Comparison of ENCODE assay signal across 15 mouse cellular contexts in the genomic region with DNA sequence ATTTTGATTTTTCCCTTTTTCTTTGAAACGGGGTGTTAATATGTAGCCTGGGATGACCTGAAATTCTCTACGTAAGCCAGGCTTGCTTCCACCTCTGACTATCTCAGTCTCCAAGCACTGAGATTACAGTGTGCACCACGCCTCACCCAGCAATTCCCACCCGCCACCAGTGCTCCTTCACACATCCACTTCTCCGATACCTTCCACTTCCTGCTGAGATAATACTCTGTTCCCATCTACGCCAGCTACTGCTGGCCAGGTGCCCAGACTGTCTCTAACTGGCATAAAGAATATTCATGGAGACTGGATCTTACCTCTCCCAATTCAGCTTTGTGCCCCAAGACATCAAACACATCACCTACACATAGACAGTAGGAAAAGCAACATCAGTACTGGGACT. TPM values are rescaled to one million over a fixed set of nuclear protein-coding genes. Genes with fewer than 3 reads are reported as not detected.
DNase-seq lines count a peak whose midpoint lies in the region; TF ChIP-seq lines count a peak whose summit lies in the region.
"Had no signal": no experiment of that assay in that cellular context is flagged by ENCODE, and none has a peak within 500 bp of the region (broad histone marks: within the 10 kb centered on the region; RNA-seq: fewer than 3 reads in every experiment).

No protein-coding gene starts in this region.

- H3K9ac ChIP-seq in heart, adult 2 months (ENCODE audit: low read depth, low read length) = no peak overlapping the region
- H3K9ac ChIP-seq: limb, embryonic 12.5 days; lung, embryonic 15.5 days had no signal

- no peaks in the 10 kb centered on the region for H3K4me1 ChIP-seq in heart, adult 2 months (ENCODE audit: control insufficient read depth, insufficient read depth, low read length)
- no peaks in the 10 kb centered on the region; the same call in 1 of the 2 replicates for H3K4me1 ChIP-seq in kidney, adult 2 months (ENCODE audit: control insufficient read depth, insufficient read depth, low read length)
- H3K4me1 ChIP-seq: limb, embryonic 12.5 days; lung, embryonic 15.5 days; midbrain, embryonic 10.5 days had no signal

- DNase-seq in heart, postnatal 4 days = peak; percentile 32
- DNase-seq in heart, adult 2 months = no peak
- peak; percentile 69 to 74 for DNase-seq in cerebellum, postnatal 10 days
- peak; percentile 62 to 69 for DNase-seq in left cerebral cortex, adult 2 months (ENCODE audit: extremely low spot score in 1 of 2, low spot score in 2 of 2)
- DNase-seq in right cerebral cortex, postnatal 4 days = peak; percentile 46
- no peak for DNase-seq in kidney, adult 2 months
- DNase-seq in adipocyte (ENCODE audit: low spot score) = no peak
- no peak for DNase-seq in kidney, postnatal 14 days
- DNase-seq: adrenal gland, postnatal 14 days; heart, postnatal 14 days; kidney, adult 18-20 months had no signal

- H3K27ac ChIP-seq in heart, adult 2 months = no peak overlapping the region
- 0 out of 2 replicates have a peak overlapping the region, but pooled peaks have one; percentile 5 for H3K27ac ChIP-seq in left cerebral cortex, adult 2 months
- no peak overlapping the region for H3K27ac ChIP-seq in kidney, adult 2 months (ENCODE audit: insufficient read depth, low read depth, low read length)
- H3K27ac ChIP-seq: limb, embryonic 12.5 days; lung, embryonic 15.5 days; midbrain, embryonic 10.5 days had no signal

- H3K27me3 ChIP-seq in heart, adult 2 months (ENCODE audit: control insufficient read depth, insufficient read depth, low read length) = no peaks in the 10 kb centered on the region
- no peaks in the 10 kb centered on the region for H3K27me3 ChIP-seq in kidney, adult 2 months (replicated peaks; ENCODE audit: control insufficient read depth, insufficient read depth, low read length)
- H3K27me3 ChIP-seq: CH12.LX; limb, embryonic 12.5 days; lung, embryonic 15.5 days had no signal

- H3K4me3 ChIP-seq in heart, adult 2 months = no peak overlapping the region
- H3K4me3 ChIP-seq in left cerebral cortex, adult 2 months = no peak overlapping the region
- H3K4me3 ChIP-seq in kidney, adult 2 months (ENCODE audit: insufficient read depth, low read depth, low read length) = no peak overlapping the region
- H3K4me3 ChIP-seq: limb, embryonic 12.5 days; lung, embryonic 15.5 days; midbrain, embryonic 10.5 days had no signal

- TF ChIP-seq CTCF in heart, adult 2 months (IDR thresholded peaks at IDR 0.05) = no peak
- no peak for TF ChIP-seq CTCF in left cerebral cortex, adult 2 months (IDR thresholded peaks at IDR 0.05)
- TF ChIP-seq CTCF in kidney, adult 2 months (conservative IDR thresholded peaks at IDR 0.05; ENCODE audit: insufficient read depth, insufficient read length, low read depth, low read length) = no peak

- intact Hi-C loops in heart, adult 2 months (cut with DNase I) = no loop called here
- intact Hi-C loops in left cerebral cortex, adult 2 months (cut with DNase I) = no loop called here

- no peak for TF ChIP-seq EP300 in heart, adult 2 months (IDR thresholded peaks at IDR 0.05; ENCODE audit: insufficient read depth, low read depth, low read length)

- no peaks in the 10 kb centered on the region for H3K79me2 ChIP-seq in heart, adult 2 months (replicated peaks; ENCODE audit: control insufficient read depth, insufficient read depth, low read length)

- WGBS in heart, adult 2 months = 55% methylated on average over 6 of the region's 6 CpGs
- WGBS in kidney, adult 2 months = 88% methylated on average over 6 of the region's 6 CpGs

- no peak for TF ChIP-seq POLR2A in heart, adult 2 months (IDR thresholded peaks at IDR 0.05; ENCODE audit: insufficient read depth, low read depth, low read length)
- no peak for TF ChIP-seq POLR2A in kidney, adult 2 months (IDR thresholded peaks at IDR 0.05; ENCODE audit: low read depth, low read length)

- H3K36me3 ChIP-seq in heart, adult 2 months (ENCODE audit: control insufficient read depth, insufficient read depth, low read length) = no peaks in the 10 kb centered on the region
- no peaks in the 10 kb centered on the region for H3K36me3 ChIP-seq in kidney, adult 2 months (ENCODE audit: control insufficient read depth, insufficient read depth, low read length)

RNA-seq across cellular contexts. Expression of a gene that starts 14.7 kb away (rescaled TPM):
- total RNA-seq in heart, postnatal 4 days (2021) = 10 to 100 TPM; 51.4 to 59.6 TPM
- 10 to 100 TPM; 15.7 to 18.0 TPM for total RNA-seq in heart, adult 2 months (2021)
- 27.3 and 50.1 TPM in 2 replicates for polyA plus RNA-seq in heart, adult 2 months (2012; rRNA removed)
- total RNA-seq in left cerebral cortex, adult 2 months (2021) = 100 to 1,000 TPM; 112 to 129 TPM
- 21.9 and 23.5 TPM in 2 replicates for polyA plus RNA-seq in kidney, adult 2 months (2012; rRNA removed)

RNA-seq across cellular contexts. Expression of a gene that starts 35.7 kb away (rescaled TPM):
- total RNA-seq in heart, postnatal 4 days (2021) = 1 to 10 TPM; 1.5 to 2.0 TPM
- 1 to 10 TPM; 4.3 to 4.8 TPM for total RNA-seq in heart, adult 2 months (2021)
- polyA plus RNA-seq in heart, adult 2 months (2012; rRNA removed) = 2.5 and 2.8 TPM in 2 replicates
- total RNA-seq in left cerebral cortex, adult 2 months (2021) = 1 to 10 TPM; 3.7 to 4.4 TPM
- polyA plus RNA-seq in kidney, adult 2 months (2012; rRNA removed) = 3.2 and 4.1 TPM in 2 replicates

RNA-seq across cellular contexts. Expression of a gene that starts 49.9 kb away (rescaled TPM):
- 10 to 100 TPM; 39.0 to 44.5 TPM for total RNA-seq in heart, postnatal 4 days (2021)
- total RNA-seq in heart, adult 2 months (2021) = 10 to 100 TPM; 40.1 to 48.2 TPM
- 32.5 and 54.3 TPM in 2 replicates for polyA plus RNA-seq in heart, adult 2 months (2012; rRNA removed)
- total RNA-seq in left cerebral cortex, adult 2 months (2021) = 100 to 1,000 TPM in 1 of 2 experiments, 10 to 100 TPM in 1; 97.6 to 106 TPM
- polyA plus RNA-seq in kidney, adult 2 months (2012; rRNA removed) = 130 and 138 TPM in 2 replicates

Comparison
In these comparisons a context has a peak if more than half of its experiments do, and no peak if none do; other contexts are left out.
1. DNase-seq: peak in heart, postnatal 4 days (single experiment), cerebellum, postnatal 10 days (2 of 2), left cerebral cortex, adult 2 months (2 of 2) and right cerebral cortex, postnatal 4 days (single experiment); none in heart, adult 2 months (0 of 2), kidney, adult 2 months (single experiment), adipocyte (single experiment) and kidney, postnatal 14 days (single experiment).